Mouse (Mus musculus) brain, embryonic 18.5 days (tissue): ENCODE measurements at regions not wholly inside any gene's neighbourhood (a gene's known extent, or its start where the extent isn't known, plus 50 kb on each side); places are given as distances from the start of the nearest gene placed in this dataset.

Experiments
- DNase-seq: peaks from one replicate; pipeline ENCODE4 v3.0.0-alpha.2; 2012; ENCODE audit warnings: low read depth, low spot score

GRCm38 (mm10) chr1:184394559-184395194 is 337.7 kb downstream of the Hlx start:
- DNase-seq = no peak

DNA sequence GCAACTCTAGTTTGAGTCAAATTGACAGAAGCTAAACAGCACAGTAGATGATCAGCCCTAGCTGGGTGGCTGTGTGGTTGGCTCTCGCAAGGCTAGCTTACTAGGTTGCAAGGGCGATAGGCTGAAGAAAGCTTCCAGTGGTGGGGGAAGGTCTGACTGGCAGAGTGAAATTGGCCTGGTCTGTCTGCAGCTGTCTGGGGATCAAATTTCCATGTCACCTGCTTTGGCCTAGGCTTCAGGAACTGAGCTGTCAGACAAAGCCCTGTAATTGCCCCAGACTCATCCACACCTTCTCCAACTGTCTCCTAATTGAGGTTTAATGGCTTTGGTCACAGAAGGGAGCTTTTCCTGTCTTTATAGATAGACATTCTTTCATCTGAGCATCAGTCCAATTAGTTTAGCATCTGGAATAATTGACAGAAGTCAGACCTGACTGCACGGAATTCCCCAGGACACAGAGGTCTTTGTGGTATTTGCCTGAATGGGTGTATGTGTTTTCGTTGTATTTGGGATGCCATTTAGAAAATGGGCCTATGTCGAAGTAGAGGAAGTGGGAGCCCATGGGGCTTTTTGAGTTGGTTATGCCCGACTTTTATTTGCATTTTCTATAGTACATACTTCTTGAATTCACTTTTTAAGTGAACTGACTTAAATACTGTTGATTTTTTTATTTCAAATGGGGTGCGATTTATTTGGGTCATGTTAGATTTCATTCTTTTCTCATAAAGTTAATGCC is 348.2 kb downstream of the Hlx start:
- no peak for DNase-seq

DNA sequence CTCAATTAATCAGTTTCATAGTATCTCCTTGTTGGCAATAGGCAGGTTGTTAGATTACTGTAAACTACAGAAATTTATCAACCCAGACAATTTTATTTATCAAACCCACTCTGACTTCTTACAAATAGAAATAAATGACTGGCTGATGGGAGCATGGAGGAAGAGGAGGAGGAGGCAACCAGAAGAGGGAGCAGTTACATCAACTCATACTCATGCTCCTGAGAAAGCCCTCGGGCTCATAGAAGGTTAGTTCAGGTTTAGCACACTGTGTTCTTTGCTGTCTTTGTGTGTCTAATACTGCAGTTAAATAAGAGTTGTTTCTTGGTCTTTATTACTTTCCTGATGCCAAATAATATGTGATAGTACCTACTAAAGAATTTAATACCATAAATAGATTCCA is 344.6 kb upstream of the 1700056E22Rik start:
- DNase-seq = no peak

GRCm38 (mm10) chr1:184365026-184365425 is 330.9 kb upstream of the 1700056E22Rik start:
- DNase-seq = peak; percentile 45

- no peak for DNase-seq
Measured at GRCm38 (mm10) chr1:184358226-184358568, 324.1 kb upstream of the 1700056E22Rik start.

DNA sequence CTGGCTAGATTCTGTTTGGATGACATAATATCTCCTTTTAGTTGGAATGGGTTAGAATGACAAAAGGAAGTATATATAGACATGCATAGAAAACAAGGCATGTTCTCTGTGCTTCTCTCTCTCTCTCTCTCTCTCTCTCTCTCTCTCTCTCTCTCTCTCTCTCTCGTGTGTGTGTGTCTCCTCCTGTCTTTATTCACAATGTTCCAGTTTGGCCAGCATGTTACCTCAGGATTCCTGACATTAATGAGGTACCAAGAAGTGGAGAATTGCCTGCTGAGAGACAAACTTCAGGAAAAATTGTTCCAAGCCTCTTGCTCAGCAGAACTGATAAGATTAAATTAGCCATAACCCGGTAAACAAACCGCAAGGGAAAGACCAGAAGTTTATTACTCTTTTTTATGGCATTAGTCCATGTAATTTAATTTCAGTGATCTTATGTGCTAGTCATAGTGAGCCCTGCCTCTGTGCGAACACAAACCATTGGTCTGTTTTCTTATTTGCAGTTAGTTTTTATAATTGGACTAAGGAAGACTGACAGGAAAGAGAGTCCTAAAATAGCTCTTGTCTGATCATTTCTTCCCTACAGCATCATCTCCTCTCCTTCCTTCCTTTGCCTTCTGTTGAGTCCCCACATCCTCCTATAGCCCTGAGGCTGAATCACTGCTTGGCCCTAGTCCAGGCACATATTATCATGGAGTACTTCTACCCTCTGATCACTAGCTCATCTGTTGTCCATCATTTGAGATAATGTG is 323.5 kb upstream of the 1700056E22Rik start:
- no peak for DNase-seq

DNA sequence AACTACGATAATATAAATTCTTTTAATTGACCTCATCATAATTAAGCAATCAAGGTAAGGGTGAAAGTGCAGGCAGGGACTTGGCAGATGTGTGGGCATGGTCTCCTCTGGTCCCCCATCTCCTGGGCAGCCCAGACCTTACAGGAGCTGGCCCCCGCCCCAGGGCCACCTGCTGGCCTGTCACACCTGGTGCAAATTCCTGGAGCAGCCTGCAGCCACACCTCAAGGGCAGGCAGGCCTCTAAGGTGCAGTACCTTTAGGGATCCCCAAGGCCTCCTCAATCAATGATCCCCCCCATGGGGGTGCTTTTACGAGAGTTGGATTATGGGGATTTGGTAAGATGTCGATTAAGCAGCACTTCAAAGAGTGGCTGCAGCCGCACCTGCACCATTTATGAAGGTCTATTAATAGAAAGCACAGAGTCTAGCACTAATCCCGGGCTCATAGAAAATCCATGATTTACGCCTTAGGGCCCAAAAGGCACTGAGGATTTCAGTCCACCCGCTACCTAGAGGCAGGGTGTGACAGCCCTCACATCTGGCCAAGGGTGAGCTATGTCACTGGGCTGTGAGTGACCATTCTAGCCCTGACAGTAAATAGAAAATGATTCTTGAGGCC is 319.8 kb upstream of the 1700056E22Rik start:
- DNase-seq = no peak

- no peak for DNase-seq
Measured at GRCm38 (mm10) chr1:184351760-184352159, 317.7 kb upstream of the 1700056E22Rik start.

- no peak for DNase-seq
Measured at GRCm38 (mm10) chr1:184344829-184345228, 310.7 kb upstream of the 1700056E22Rik start.

GRCm38 (mm10) chr1:184335952-184336351 is 301.9 kb upstream of the 1700056E22Rik start:
- no peak for DNase-seq

DNA sequence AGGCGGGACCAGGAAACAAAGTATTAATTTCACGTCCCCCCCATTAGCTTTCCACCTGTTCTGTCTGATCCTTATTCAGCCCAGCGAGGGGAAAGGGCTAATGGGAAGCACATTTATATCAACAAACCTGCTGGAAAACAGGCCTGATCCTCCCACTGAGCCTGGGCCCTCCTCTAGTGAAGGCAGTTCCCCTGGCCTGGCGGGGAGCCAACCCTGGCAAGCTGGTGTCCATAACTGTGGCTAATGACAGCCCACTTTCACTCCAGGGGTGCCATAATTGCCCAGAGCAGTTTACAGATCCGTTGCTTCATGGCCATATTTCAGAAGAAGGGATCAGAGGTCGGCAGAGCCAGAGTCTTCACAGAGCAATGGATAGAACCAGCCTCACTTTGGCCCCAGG is 301.2 kb upstream of the 1700056E22Rik start:
- DNase-seq = no peak

GRCm38 (mm10) chr1:184334818-184335217 is 300.7 kb upstream of the 1700056E22Rik start:
- no peak for DNase-seq

DNA sequence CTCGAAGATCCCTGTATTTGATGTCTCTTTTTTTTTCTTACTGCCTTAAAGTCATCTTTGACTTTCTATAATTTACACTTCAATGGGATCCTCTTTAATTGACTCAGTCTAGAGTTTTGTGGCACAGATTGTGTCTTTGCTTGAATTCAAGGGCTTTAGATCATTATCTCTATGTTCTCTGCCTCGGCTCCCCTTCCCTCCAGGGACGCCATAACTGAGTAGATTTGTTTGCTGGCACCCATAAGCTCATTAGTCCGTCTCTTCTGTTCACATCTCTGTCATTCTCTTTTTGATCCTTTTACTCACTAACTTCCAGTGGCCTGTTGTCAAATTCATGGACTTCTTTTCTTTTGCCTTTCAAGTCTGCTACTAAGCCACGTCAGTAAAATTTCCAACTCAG is 299.0 kb upstream of the 1700056E22Rik start:
- DNase-seq = no peak

DNA sequence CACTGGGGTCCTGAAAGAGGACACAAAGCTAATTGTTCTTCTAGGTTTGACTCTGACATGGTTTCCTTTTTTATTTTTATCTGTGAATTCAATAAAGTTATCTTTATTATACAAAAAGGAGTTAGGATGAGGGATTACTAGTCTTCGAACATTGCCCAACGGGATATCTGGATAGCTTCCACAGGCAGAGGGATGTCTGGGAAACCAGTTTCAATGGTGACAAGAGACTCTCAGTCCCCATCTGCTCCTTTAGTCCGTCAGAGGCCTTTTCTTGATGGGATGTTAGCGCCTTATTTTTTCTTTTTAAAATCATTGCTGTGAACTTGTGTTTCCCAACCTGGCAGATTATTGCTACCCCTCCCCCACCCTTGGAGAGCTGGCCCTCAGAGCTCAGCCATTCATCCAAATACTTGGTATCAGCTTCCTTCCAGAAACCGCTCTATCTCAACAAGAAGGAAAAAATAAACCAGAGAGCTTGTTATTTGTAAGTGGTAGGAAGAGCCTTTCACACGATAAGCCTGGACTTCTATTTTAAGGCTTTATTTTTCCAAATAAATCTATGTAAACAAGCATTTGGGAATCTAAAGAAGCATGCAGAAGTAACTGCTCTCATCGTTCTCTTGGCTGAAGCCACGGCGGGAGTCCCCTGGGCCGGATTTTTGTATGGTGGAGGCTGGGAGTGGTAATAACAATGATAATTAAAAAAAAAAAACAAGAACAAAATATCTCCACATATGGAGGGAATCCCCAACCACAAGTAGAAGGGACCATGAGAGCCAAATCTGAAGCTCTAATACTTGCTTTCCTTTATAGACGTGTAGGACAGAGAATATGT is 296.6 kb upstream of the 1700056E22Rik start:
- DNase-seq = peak; percentile 16

GRCm38 (mm10) chr1:184326191-184326590 is 292.1 kb upstream of the 1700056E22Rik start:
- DNase-seq = no peak

DNA sequence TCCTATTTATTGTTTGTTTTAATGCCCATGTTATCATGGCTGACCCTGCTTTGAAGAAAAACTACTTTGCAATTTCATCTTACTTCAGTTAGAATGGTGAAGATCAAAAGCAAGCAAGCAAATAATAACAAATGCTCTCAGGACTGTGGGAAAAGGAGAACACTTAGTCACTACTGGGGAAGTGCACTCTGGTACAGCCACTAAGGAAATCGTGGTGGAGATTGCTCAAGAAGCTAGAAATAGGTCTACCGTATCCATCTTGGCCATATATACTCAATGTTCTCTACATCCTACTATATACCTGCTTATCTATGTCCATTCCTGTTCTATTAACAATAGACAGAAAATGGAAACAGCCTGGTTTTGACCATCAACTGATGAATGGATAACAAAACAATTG is 290.1 kb upstream of the 1700056E22Rik start:
- DNase-seq = no peak

DNA sequence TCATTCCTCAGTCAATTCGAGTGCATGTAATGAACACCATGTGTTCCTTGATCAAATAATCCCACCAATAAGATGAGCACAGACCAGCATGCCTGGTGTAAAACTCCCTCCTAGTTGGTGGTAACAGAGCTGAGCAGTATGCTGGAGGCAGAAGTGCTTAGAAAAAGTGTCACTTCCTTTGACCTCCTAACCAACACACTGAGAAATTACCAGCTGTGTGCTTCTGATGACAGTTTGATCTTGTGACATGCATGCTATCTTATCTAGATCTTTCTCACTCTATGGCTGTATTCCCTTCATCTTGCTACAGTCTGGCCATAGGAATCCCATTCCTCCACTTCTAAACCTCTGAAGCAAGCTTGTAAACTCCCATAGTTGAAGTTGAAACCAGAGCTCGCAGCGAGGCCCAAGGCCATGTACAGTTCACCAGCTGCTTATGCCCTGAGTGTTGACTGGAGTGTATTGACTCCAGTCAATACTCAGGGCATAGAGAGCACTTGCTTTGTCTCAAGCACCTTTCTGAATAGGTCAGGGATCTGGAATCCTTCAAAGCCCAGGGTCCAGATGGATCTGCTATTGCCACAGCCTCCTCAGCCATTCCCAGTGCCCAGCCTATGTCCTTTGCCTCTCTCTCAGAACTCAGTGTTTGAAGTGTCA is 286.5 kb upstream of the 1700056E22Rik start:
- no peak for DNase-seq

GRCm38 (mm10) chr1:184310185-184310815 is 276.2 kb upstream of the 1700056E22Rik start:
- DNase-seq = no peak

DNA sequence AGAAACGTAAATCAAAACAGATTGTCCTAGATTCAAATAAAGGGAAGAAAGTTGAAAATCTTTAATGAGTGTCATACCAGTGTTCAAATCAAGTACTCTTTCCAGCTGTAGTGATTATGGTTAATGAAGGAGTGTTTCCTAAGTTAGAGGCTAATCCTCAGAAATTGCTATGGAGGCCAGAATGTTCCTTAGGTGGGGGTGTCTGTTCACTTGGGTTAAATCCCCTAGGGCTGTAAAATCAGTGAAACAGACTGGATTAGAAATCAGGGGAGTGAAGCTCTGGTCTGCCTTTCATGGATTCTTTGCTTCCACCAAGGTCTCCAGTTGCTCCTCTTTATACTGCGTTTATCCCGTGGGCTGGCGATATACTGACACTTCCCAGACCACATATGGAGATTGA is 270.7 kb upstream of the 1700056E22Rik start:
- no peak for DNase-seq

- DNase-seq = no peak
Measured at GRCm38 (mm10) chr1:184304204-184304603, 270.1 kb upstream of the 1700056E22Rik start.
